In genomic region chr2:5007107-5007506, GRCm38 (mm10) we compare ENCODE assay signal across 10 mouse cellular contexts.
"Had no signal": no experiment of that assay in that cellular context is flagged by ENCODE, and none has a peak within 500 bp of the region (broad histone marks: within the 10 kb centered on the region; RNA-seq: fewer than 3 reads in every experiment).

No protein-coding gene starts in this region.

- DNase-seq: liver, postnatal 0 days; lung, adult 2 months; lung, postnatal 14 days; lung, postnatal 36 days; retina, postnatal 1 day; right cerebral cortex, adult 18-20 months; right cerebral cortex, postnatal 14 days; thymus, adult 2 months; thymus, postnatal 25 days; thymus, postnatal 4 days had no signal
